Mouse (Mus musculus): ENCODE results near the gene Gzmk.
"Not testable (repeated sequence)": the region's sequence is repeated elsewhere in the genome, so short reads cannot be mapped to it uniquely, and the experiment has no call there.

Gene Gzmk

GRCm38 (mm10) chr13:113225811-113226210, at the start of gene Gzmk:
Gene Gzmk, minus strand, starts transcription at chr13:113225908.
- peak; percentile 59 for DNase-seq

DNA sequence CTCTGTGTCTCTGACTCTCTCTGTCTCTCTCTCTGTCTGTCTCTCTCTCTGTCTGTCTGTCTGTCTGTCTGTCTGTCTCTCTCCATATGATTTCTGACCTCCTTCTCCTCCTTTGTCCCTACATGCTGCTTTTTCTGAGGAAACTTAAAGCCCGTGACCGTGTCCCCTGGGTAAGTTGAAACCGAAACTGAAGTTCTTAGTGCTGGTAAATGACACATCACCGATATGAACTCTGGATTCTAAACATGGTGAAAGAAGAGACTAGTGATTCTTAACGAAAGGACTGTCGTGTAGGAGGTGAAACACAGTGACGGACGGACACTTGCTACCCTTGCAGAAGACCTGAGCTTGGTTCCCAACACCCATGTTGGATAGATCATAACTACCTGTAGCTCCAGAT, 45.5 kb upstream of the Gzmk start:
- DNase-seq, result peak; percentile 63

DNA sequence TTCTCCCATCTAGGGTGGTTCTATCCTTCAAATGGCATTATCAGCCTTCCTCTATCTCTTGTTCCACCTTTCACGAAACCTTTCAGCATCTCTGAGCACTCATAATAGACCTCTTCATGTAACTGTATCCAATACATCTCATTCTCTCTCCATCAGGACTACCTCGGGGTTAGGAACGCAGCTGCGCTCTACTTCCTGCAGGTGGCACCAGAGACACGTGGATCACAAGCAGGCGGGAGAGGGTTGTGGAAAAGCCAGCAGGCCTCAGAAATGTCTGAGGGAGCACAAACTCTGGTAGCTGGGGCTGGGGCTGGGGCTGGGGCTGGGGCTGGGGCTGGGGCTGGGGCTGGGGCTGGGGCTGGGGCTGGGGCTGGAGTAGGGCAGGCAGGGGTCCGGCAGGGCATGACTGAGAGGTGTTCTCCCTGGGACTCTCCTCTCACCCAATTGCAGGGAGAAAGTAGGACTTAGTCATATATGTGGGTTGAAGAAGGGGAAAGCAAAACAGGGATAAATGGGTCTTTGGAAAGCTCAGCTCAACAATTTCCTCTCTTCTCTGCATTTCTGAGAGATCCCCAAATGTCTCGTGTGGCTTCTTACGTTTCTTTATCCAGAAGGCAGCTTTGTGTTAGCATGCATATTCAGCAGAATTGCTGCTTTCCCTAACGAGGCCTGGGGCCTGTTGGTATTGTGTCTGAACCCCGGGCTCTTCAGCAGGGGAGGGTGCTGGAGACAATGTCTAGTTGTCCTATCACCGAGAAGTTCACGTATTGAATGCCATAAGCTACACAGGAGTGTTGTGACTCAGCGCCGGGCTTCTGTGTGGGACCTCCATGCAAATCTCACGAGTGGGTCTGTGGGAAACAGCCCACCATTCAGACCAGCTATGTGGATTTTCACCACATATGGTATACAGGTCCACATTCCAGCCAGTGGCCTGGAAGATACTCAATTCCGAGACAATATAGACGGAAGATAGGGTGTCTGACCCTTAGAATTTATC, 44.4 kb upstream of the Gzmk start:
- DNase-seq, result peak; percentile 96

GRCm38 (mm10) chr13:113267204-113267603, 41.5 kb upstream of the Gzmk start:
- peak; percentile 37 for DNase-seq

GRCm38 (mm10) chr13:113266495-113266951, 40.8 kb upstream of the Gzmk start:
- peak; percentile 88 for DNase-seq

DNA sequence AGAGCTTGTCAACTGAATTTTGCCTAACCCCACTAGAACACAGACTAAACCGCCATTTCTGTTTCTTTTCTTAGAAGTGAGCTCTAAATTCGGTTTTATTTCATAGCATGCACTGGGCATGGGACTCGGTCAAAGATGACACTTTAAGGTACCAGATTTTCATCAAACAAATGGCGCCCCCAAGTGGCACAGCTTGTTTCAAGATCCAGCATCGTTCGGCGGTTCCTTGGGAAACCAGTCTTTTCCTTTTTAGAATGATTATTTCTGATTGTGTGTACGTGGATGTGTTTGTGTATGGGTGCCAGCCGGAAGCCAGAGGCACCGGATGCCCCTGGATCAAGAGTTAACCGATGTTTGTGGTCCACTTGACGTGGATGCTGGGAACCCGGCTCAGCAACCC, 39.5 kb upstream of the Gzmk start:
- no peak for DNase-seq

DNA sequence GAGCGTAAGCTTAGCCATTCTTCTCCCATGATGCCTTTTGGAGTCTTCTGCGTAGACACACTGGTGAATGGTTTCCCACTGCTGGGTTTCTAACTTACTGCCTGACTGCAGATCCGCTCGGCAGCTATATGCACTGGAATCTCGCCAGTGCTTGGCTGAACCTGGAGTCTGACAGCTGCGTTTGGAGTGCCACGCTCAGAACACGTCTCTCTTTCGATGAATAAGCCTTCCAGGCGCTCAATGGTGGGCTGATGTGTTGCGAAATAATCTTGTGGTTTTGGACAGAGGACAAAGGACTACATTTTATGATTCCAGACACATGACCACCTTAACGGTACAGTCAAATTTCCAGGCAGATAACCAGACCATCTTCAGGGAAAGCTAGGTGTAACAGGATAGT, 37.1 kb upstream of the Gzmk start:
- no peak for DNase-seq

GRCm38 (mm10) chr13:113259237-113259636, 33.5 kb upstream of the Gzmk start:
- DNase-seq, result no peak

DNA sequence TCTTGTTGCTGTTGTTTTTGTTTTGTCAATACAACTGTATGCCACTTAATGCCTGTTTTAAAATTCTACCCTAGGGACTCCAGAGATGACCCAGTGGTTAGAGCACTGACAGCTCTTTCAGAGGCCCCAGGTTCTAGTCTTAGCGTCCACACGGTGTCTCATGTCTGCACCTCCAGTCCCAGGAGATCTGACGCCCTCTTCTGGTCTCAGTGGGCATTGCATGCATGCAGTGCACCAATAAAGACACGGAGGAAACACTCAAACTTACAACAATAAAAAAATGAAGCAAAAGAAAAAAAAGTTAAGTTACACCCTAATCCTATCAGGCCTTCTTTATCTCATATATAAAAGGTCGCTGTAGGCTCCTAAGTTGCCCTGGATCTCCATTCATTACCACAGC, 31.5 kb upstream of the Gzmk start:
- DNase-seq, result no peak

DNA sequence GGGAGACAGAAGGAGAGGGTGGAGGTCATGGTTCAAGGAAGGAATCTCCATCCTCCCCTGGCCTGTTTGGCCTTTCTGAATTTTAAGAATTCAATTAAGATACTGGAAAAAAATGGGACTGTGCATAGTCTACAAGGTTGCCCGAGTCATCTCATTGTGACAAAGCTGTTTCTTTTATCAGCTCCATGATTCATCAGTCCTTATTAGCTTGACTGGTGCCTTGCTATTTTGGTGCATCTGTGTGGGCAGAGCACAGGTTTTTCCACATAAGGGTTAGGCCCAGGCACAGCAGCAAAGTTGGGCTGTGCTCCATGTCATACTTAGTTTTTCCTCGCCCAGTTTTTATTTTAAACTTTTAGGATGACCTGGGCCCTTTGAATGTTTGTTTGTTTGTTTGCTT, 31.1 kb upstream of the Gzmk start:
- DNase-seq, result no peak

DNA sequence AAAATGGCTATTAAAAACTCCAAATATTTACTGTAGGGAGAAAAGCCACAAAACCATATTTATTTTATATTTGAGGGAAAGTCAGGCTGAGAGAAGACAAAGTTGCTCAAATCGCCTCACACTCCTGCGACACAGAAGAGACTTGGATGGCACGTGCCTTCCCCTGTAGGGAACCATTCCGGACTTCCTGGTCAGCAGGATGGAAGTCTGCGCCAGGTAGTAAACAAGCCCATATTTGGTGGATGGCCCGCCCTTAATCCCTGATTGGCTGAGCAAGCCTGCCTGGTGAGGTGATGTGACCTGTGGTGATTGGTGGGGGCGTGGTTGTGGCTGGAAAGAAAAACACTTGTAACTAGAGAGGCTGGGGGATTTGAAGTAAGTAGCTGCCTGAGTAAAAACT, 26.9 kb upstream of the Gzmk start:
- not testable (repeated sequence) for DNase-seq

GRCm38 (mm10) chr13:113245025-113245424, 19.3 kb upstream of the Gzmk start:
- no peak for DNase-seq

DNA sequence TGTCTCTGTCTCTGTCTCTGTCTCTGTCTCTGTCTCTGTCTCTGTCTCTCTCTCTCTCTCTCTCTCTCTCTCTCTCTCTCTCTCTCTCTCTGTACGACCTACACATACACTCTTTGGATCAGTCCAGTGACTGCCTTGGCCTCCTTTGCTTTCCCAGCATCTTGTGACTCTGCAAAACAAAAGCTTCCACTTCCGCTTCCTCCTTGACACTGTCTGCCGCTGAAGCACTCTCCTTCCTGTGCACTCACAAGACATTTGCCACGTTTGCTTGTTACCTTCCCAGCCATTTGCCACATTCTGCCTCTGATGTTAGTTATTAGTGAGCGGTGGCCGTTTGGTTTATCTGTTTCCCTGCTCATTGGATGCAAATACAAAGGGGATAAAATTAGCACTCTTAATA, 16.4 kb upstream of the Gzmk start:
- peak; percentile 76 for DNase-seq

- peak; percentile 45 for DNase-seq
Observed at GRCm38 (mm10) chr13:113227666-113228463, 2.2 kb upstream of the Gzmk start.

GRCm38 (mm10) chr13:113227076-113227475, 1.4 kb upstream of the Gzmk start:
- peak; percentile 72 for DNase-seq

- DNase-seq, result peak; percentile 97
Observed at GRCm38 (mm10) chr13:113224105-113224504, 1.6 kb downstream of the Gzmk start.

- DNase-seq, result peak; percentile 66
Observed at GRCm38 (mm10) chr13:113221851-113222250, 3.9 kb downstream of the Gzmk start.

DNA sequence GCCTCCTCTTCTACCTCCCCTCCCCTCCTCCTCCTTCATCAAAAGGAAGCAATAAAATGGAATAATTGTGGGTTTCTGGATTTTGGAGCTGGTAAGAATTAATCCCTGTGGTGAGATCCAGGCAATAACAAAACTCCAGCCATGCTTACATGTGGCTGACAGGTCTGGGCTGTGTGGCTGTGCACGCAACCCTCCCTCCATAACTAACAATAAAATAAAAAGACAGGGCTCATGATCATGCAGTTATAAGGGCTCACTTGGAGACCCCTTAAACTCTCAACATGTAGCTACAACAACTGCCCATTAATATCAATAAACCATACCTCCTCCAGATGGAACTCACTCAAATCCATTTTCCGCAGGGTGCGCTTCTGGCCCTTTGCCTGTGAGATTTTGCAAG, 11.8 kb downstream of the Gzmk start:
- DNase-seq, result peak; percentile 4

- peak; percentile 18 for DNase-seq
Observed at GRCm38 (mm10) chr13:113212401-113212800, 13.3 kb downstream of the Gzmk start.

DNA sequence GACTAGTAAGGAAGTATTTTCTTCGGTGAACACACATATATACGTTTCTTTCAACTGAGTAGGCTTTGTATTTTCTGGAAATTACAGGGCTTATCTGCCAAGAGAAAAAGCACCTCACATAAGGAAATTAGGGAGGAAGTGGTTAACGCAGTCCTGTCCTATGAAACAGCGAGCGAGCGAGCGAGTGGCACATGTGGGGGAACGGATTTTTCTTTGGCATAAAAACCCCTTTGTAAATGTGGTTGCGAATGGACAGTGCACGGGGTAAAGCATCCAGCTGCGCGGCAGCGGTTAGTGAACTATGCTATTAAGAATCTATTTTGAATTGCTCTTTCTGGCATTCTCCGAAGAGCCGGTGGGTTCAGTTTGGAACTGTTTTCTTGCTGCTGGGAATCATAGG, 14.4 kb downstream of the Gzmk start:
- DNase-seq, result peak; percentile 62

DNA sequence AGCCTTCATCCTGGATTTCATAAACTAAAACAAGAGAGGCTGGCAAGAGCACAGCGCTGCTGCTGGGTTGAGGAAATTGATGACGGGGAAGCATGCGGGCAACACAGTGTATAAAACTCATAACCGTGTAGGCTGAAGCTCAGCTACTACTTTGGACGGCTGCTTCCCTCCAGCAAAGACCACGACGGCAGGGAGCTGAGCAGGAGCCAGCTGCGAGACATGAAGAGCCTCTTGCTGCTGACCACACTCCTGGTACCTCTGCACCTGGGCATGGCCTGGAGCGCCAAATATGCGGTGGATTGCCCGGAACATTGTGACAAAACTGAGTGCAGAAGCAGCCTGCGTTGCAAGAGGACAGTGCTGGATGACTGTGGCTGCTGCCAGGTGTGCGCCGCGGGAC, 16.1 kb downstream of the Gzmk start, which contains the start of gene Esm1:
TSS of gene Esm1 (plus strand) at position 36 of the 400 bp plus-strand sequence.
- peak; percentile 89 for DNase-seq

DNA sequence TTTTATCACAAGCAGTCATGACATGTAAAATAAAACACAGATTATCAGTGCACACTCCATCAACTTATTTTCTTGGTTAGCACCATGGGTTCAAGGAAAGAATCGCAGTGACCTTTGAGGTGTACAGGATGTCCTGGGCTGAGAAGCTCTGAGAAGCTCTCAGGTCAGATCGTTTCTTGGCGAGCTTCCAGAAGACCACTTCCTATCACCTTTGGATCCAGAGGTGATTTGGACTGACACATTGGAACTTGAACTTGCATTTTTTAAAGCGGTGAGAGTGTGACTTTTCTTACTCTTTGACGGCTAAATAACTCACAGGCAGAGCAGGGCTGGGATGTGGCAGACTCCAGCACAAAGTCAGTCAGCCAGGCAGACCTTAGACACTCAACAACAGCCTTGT, 20.4 kb downstream of the Gzmk start:
- DNase-seq, result peak; percentile 81

GRCm38 (mm10) chr13:113203146-113203545, 22.6 kb downstream of the Gzmk start:
- DNase-seq, result peak; percentile 63
